ENCODE assay signal across 25 mouse cellular contexts in genomic region chr17:43622076-43622475, GRCm38 (mm10). TPM values are rescaled to one million over a fixed set of nuclear protein-coding genes. Genes with fewer than 3 reads are reported as not detected.
"Had no signal": no experiment of that assay in that cellular context is flagged by ENCODE, and none has a peak within 500 bp of the region (broad histone marks: within the 10 kb centered on the region; RNA-seq: fewer than 3 reads in every experiment).

No protein-coding gene starts in this region.

- DNase-seq: lung, adult 18-20 months; lung, embryonic 14.5 days; lung, postnatal 10 days; lung, postnatal 4 days; midbrain, embryonic 14.5 days; retina, postnatal 1 day; right cerebral cortex, adult 18-20 months; right cerebral cortex, postnatal 25 days; right cerebral cortex, postnatal 4 days; spleen, adult 18-20 months; thymus, adult 18-20 months; thymus, postnatal 14 days; thymus, postnatal 36 days had no signal

- H3K36me3 ChIP-seq: midbrain, embryonic 10.5 days; midbrain, embryonic 12.5 days; neural tube, embryonic 13.5 days; neural tube, embryonic 15.5 days had no signal

- H3K27ac ChIP-seq: midbrain, embryonic 10.5 days; midbrain, embryonic 12.5 days; neural tube, embryonic 13.5 days; neural tube, embryonic 15.5 days had no signal

- H3K4me1 ChIP-seq: midbrain, embryonic 10.5 days; midbrain, embryonic 12.5 days; neural tube, embryonic 13.5 days; neural tube, embryonic 15.5 days had no signal

- H3K4me3 ChIP-seq: midbrain, embryonic 10.5 days; midbrain, embryonic 12.5 days; myocyte; neural tube, embryonic 13.5 days; neural tube, embryonic 15.5 days had no signal

- H3K9ac ChIP-seq: lung, embryonic 14.5 days; midbrain, embryonic 12.5 days; neural tube, embryonic 13.5 days; neural tube, embryonic 15.5 days had no signal

- ATAC-seq: midbrain, embryonic 16.5 days had no signal

- H3K4me2 ChIP-seq: lung, embryonic 14.5 days; midbrain, embryonic 12.5 days; neural tube, embryonic 13.5 days; neural tube, embryonic 15.5 days had no signal

- H3K9me3 ChIP-seq: midbrain, embryonic 12.5 days; neural tube, embryonic 13.5 days; neural tube, embryonic 15.5 days had no signal

- H3K27me3 ChIP-seq: neural tube, embryonic 15.5 days had no signal

RNA-seq across cellular contexts. Expression of gene Tdrd6, which starts 8.0 kb away (rescaled TPM):
- total RNA-seq: megakaryocyte, adult 5-6 weeks; megakaryocyte-erythroid progenitor cell, adult 5-6 weeks had no signal
- polyA plus RNA-seq: lung, embryonic 14.5 days; lung, embryonic 16.5 days; midbrain, embryonic 12.5 days; small intestine, adult 2 months; stomach, embryonic 14.5 days; thymus, postnatal 0 days had no signal

RNA-seq across cellular contexts. Expression of gene Cyp39a1, which starts 45.1 kb away (rescaled TPM):
- total RNA-seq: megakaryocyte-erythroid progenitor cell, adult 5-6 weeks had no signal

RNA-seq across cellular contexts. Expression of gene Pla2g7, which starts 54.2 kb away (rescaled TPM):
- total RNA-seq: megakaryocyte-erythroid progenitor cell, adult 5-6 weeks had no signal
